Mouse (Mus musculus): ENCODE results near the gene Dnah8. TPM values are rescaled to one million over a fixed set of nuclear protein-coding genes. Genes with fewer than 3 reads are reported as not detected.
A peak's percentile ranks its signal among the peaks of the same experiment; 100 is the strongest.
"Not testable (repeated sequence)": the region's sequence is repeated elsewhere in the genome, so short reads cannot be mapped to it uniquely, and the experiment has no call there.

Gene Dnah8
- 2.1 and 2.2 TPM in 2 replicates for polyA plus RNA-seq (2016; fragmentation: Nextera tagmentation; extraction: Ambion mirVana)

- H3K36me3 ChIP-seq; H3K4me2 ChIP-seq; H3K9ac ChIP-seq; H3K4me3 ChIP-seq; H3K27ac ChIP-seq (ENCODE audit: poor library complexity, severe bottlenecking); H3K9me3 ChIP-seq (replicated peaks); H3K4me1 ChIP-seq (replicated peaks); H3K27me3 ChIP-seq (replicated peaks); ATAC-seq (ENCODE audit: insufficient number of reproducible peaks, low FRiP score): not testable (repeated sequence)
- no CpG with 5 or more reads among the region's 20 CpGs for WGBS
Observed at GRCm38 (mm10) chr17:30624132-30624531, at the start of gene Dnah8. Dnah8 (plus strand) TSS chr17:30624354.

DNA sequence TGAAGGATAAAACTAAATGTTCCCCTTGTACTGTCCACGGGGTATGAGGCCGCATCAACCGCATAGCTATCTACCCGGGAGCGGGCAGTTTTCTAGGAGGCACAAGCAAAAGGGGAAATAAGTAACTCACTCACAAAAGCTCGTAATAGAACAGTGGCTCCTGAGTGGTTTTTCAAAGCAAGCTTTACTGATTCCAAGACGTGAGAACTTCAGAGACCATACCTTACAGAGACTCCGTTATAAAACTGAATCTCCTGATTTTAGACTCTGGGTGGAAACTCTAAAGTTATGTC, 49.4 kb upstream of the Dnah8 start:
- Histone ChIP-seq H3K4me3 (peak overlapping the region; percentile 65), H3K27me3 (replicated peaks) (no peaks in the 10 kb centered on the region), H3K9me3 (replicated peaks) (no peaks in the 10 kb centered on the region), H3K4me2 (peak overlapping the region; percentile 85; the same call in 1 of the 2 replicates), H3K36me3 (no peaks in the 10 kb centered on the region), H3K4me1 (replicated peaks) (peaks cover 32% of the 10 kb centered on the region), H3K9ac (no peak overlapping the region), H3K27ac (ENCODE audit: poor library complexity, severe bottlenecking) (peak overlapping the region; percentile 34; the same call in 1 of the 2 replicates)
- WGBS: 74% methylated on average over 8 of the region's 8 CpGs
- ATAC-seq (ENCODE audit: insufficient number of reproducible peaks, low FRiP score): no peak

DNA sequence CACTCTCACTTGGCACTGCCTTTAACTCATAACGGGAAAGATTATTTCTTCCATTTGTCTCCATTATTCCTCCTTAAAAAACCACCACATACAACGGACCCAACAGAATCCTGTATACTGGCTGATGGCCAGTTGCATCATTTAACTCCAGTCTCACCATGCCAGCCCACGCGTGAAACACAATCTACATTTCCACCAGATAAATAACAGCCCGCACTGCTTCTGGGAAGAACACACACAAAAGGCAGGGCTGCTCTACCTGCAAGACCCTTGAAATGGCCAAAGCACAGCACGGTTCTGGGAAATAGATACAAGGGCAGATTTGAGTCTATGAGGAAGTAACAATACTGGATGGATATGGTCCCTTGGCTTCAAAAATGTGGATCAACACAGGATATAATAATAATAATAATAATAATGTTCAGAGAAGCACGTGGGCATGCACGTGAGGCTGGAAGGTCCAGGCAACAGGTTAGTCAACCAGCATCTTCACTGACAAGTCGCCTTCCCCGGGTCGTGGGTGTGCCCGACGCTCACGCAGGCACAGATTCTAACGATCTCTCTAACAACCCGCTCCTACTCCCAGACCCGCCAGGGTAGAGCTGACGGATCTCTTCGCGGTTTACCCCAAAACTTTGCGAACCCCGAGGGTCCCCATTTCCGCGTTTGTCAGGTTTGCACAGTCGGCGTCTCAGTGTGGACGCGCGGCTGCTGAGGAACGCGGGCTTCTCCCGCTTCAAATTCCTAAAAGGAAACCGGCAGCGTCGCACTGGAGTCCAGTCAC, 48.8 kb upstream of the Dnah8 start:
- H3K4me1 ChIP-seq (replicated peaks): peaks cover 27% of the 10 kb centered on the region
- H3K9ac ChIP-seq: peak overlapping the region; percentile 87
- peak overlapping the region; percentile 77 for H3K27ac ChIP-seq (ENCODE audit: poor library complexity, severe bottlenecking)
- no peaks in the 10 kb centered on the region for H3K27me3 ChIP-seq (replicated peaks)
- peak overlapping the region; percentile 65 for H3K4me3 ChIP-seq
- H3K36me3 ChIP-seq: no peaks in the 10 kb centered on the region
- no peak for ATAC-seq (ENCODE audit: insufficient number of reproducible peaks, low FRiP score)
- WGBS: 6% methylated on average over 35 of the region's 35 CpGs
- H3K9me3 ChIP-seq (replicated peaks): no peaks in the 10 kb centered on the region
- peak overlapping the region; percentile 85 for H3K4me2 ChIP-seq

GRCm38 (mm10) chr17:30575941-30576773, 48.0 kb upstream of the Dnah8 start, which contains the start of gene Btbd9:
Btbd9 (minus strand) TSS chr17:30576488.
- Histone ChIP-seq H3K9me3 (replicated peaks) (no peaks in the 10 kb centered on the region), H3K4me1 (replicated peaks) (peaks cover 20% of the 10 kb centered on the region), H3K27ac (ENCODE audit: poor library complexity, severe bottlenecking) (peak within 1 kb of the TSS; percentile 77), H3K4me3 (peak within 1 kb of the TSS; percentile 65), H3K4me2 (peak within 1 kb of the TSS; percentile 85), H3K27me3 (replicated peaks) (no peaks in the 10 kb centered on the region), H3K9ac (peak within 1 kb of the TSS; percentile 87), H3K36me3 (no peaks in the 10 kb centered on the region)
- 0% methylated on average over 78 of the region's 94 CpGs for whole genome bisulfite sequencing
- ATAC-seq (ENCODE audit: insufficient number of reproducible peaks, low FRiP score): peak; percentile 93

DNA sequence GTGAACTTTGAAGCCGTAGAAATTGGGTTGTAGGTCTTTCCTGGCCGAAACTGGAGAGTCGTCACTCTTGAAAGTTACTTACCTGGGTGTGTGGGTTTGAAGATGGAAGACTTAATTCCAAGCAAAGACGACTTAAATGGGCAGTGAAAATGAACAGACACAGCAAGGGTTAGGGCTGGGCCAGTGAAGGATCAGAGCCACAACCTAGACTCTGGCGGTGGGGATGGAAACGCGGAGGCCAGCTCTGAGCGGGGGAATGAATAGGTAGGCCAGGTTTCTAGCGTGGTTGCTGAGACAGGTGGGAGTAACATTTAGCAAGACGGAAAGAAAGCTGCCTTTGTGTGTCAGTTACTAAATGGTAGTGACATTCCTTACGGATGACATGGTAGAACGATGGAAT, 47.2 kb upstream of the Dnah8 start:
- Histone ChIP-seq H3K4me2 (peak overlapping the region; percentile 85), H3K4me1 (replicated peaks) (peaks cover 15% of the 10 kb centered on the region), H3K9ac (peak overlapping the region; percentile 87), H3K36me3 (no peaks in the 10 kb centered on the region), H3K4me3 (peak overlapping the region; percentile 65), H3K9me3 (replicated peaks) (no peaks in the 10 kb centered on the region), H3K27ac (ENCODE audit: poor library complexity, severe bottlenecking) (peak overlapping the region; percentile 77), H3K27me3 (replicated peaks) (no peaks in the 10 kb centered on the region)
- ATAC-seq (ENCODE audit: insufficient number of reproducible peaks, low FRiP score): no peak
- WGBS: 55% methylated on average over 12 of the region's 12 CpGs

DNA sequence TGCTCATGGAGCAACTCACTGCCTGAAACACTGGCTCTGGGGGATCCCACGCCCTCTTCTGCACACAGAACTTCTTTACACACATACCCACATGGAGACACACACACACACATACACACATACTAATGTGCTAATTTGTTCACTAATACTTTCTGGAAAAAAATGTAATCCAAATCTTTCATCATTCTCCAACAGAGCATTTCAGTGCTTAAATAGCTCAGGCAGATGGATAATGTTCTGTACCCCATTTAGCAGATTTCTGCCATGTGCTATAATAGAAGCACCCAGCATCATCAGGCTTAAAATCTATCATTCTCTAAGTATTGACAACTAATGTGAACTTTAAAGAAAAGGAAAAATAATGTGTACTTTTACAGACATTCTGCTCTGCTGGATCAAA, 43.4 kb upstream of the Dnah8 start:
- H3K9ac ChIP-seq: no peak overlapping the region
- H3K36me3 ChIP-seq: no peaks in the 10 kb centered on the region
- no peak overlapping the region for H3K4me2 ChIP-seq
- no peaks in the 10 kb centered on the region for H3K27me3 ChIP-seq (replicated peaks)
- peaks cover 7% of the 10 kb centered on the region for H3K4me1 ChIP-seq (replicated peaks)
- no peak for ATAC-seq (ENCODE audit: insufficient number of reproducible peaks, low FRiP score)
- no peak overlapping the region for H3K4me3 ChIP-seq
- no peak overlapping the region for H3K27ac ChIP-seq (ENCODE audit: poor library complexity, severe bottlenecking)
- no peaks in the 10 kb centered on the region for H3K9me3 ChIP-seq (replicated peaks)
- 68% methylated on average over 1 of the region's 1 CpGs for WGBS

- no peak overlapping the region for H3K4me2 ChIP-seq
- H3K27me3 ChIP-seq (replicated peaks): no peaks in the 10 kb centered on the region
- no peaks in the 10 kb centered on the region for H3K36me3 ChIP-seq
- H3K9me3 ChIP-seq (replicated peaks): no peaks in the 10 kb centered on the region
- no peak overlapping the region for H3K27ac ChIP-seq (ENCODE audit: poor library complexity, severe bottlenecking)
- H3K4me1 ChIP-seq (replicated peaks): peaks cover 7% of the 10 kb centered on the region
- 78% methylated on average over 6 of the region's 6 CpGs for WGBS
- H3K9ac ChIP-seq: no peak overlapping the region
- no peak overlapping the region for H3K4me3 ChIP-seq
- no peak for ATAC-seq (ENCODE audit: insufficient number of reproducible peaks, low FRiP score)
Observed at GRCm38 (mm10) chr17:30581201-30581600, 43.0 kb upstream of the Dnah8 start.

- Histone ChIP-seq H3K9ac (no peak overlapping the region), H3K27me3 (replicated peaks) (no peaks in the 10 kb centered on the region), H3K4me1 (replicated peaks) (no peaks in the 10 kb centered on the region; the same call in 1 of the 2 replicates), H3K4me2 (no peak overlapping the region), H3K36me3 (no peaks in the 10 kb centered on the region), H3K27ac (ENCODE audit: poor library complexity, severe bottlenecking) (no peak overlapping the region), H3K9me3 (replicated peaks) (no peaks in the 10 kb centered on the region), H3K4me3 (no peak overlapping the region)
- no peak for ATAC-seq (ENCODE audit: insufficient number of reproducible peaks, low FRiP score)
- 79% methylated on average over 3 of the region's 3 CpGs for WGBS
Observed at GRCm38 (mm10) chr17:30582313-30582712, 41.8 kb upstream of the Dnah8 start.

- WGBS: 61% methylated on average over 2 of the region's 2 CpGs
- no peak overlapping the region for H3K4me3 ChIP-seq
- H3K9me3 ChIP-seq (replicated peaks): no peaks in the 10 kb centered on the region
- no peak overlapping the region for H3K27ac ChIP-seq (ENCODE audit: poor library complexity, severe bottlenecking)
- ATAC-seq (ENCODE audit: insufficient number of reproducible peaks, low FRiP score): no peak
- no peaks in the 10 kb centered on the region for H3K4me1 ChIP-seq (replicated peaks)
- H3K27me3 ChIP-seq (replicated peaks): no peaks in the 10 kb centered on the region
- H3K9ac ChIP-seq: no peak overlapping the region
- H3K36me3 ChIP-seq: no peaks in the 10 kb centered on the region
- H3K4me2 ChIP-seq: no peak overlapping the region
Observed at GRCm38 (mm10) chr17:30583258-30584001, 40.7 kb upstream of the Dnah8 start.

DNA sequence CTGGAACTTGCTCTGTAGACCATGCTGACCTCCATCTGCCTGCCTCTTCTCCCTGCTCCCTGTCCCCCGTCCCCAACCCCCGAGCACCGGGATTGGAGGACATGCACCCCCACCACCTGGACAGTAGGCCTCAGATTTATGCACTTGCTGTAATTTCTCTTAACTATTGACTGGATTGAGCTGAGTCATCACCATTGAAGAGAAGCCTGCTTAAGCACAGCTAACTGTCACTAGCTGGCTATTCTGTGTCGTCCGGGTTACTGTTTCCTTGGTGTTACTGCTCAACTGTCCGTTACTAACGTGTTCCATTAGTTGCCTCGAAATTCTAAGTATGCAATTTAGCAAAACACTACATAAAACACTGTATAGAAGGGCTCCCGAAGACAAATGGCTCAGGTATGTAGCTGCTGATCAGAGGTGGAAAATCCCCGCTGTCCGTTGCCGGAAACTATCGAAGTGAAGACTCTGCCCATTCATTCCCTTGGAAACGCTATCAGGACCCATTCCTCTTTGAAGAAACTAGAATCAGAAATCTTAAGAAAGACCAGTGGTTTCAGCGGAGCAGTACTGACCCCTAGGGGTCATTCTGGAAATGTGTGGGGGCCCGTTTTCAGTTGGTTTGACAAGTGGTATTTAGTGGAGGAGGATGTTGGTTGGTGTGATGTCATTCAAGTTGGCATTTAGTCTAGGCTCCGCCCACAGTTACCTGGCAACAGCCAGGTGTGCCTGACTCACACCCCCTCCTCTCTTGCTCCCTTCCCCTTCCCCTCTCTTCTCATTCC, 33.5 kb upstream of the Dnah8 start:
- Histone ChIP-seq H3K27ac (ENCODE audit: poor library complexity, severe bottlenecking) (no peak overlapping the region), H3K4me3 (no peak overlapping the region), H3K9me3 (replicated peaks) (no peaks in the 10 kb centered on the region), H3K4me2 (no peak overlapping the region), H3K27me3 (replicated peaks) (no peaks in the 10 kb centered on the region), H3K36me3 (peaks cover 30% of the 10 kb centered on the region), H3K9ac (no peak overlapping the region), H3K4me1 (replicated peaks) (0 out of 2 replicates have a peak, but pooled peaks cover 3% of the 10 kb centered on the region)
- ATAC-seq (ENCODE audit: insufficient number of reproducible peaks, low FRiP score): no peak
- WGBS: 53% methylated on average over 17 of the region's 17 CpGs
